Comparison of ENCODE assay signal across 10 mouse cellular contexts in the genomic region with DNA sequence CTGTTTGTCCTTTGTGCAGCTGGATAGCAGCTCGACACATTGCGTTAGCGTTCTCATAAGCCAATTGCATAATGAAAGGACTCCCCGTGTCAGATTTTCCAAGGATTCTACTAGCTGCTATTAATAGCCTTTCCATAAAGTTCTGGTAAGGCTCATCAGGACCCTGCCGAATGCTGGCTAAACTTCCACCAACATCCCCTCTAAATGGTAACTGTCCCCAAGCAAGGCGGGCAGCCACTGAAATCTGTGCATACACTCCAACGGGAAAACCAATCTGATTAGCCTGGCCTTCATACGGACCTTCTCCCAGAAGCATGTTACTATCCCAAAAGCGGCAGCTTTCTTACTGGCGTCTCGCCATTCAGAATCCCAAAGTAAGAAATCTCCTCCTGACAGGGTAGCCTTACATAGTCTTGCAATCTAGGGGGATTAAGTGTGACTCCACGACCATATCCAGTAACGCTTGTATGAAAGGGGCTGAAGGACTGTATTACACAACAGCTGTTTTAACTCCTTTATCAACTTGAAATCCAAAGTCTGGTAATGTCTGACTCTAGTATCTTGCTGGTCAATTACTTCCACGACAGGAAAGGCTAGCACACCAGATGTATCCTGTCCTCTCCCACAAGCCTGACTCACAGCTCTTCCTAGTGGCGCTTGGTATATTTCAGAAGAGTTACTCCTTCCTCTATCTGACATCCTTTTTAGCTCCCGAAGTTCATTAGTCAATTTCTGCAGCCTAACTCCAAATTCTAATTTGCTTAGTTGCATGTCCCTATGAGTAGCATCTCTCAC.
DNase-seq lines count a peak whose midpoint lies in the region.
"Had no signal": no experiment of that assay in that cellular context is flagged by ENCODE, and none has a peak within 500 bp of the region (broad histone marks: within the 10 kb centered on the region; RNA-seq: fewer than 3 reads in every experiment).

No protein-coding gene starts in this region.

- intact Hi-C loops in heart, postnatal 10 days (cut with DNase I): no loop called here

- DNase-seq in kidney, adult 11 months: peak; percentile 12
- no peak for DNase-seq in kidney, postnatal 25 days
- peak; percentile 95 for DNase-seq in 416B (ENCODE audit: low read depth)
- DNase-seq in heart, postnatal 10 days: peak; percentile 42 to 45
- DNase-seq in lung, postnatal 10 days: peak; percentile 47
- DNase-seq in cerebellum, adult 9-11 months: no peak
- DNase-seq in embryo, embryonic 9.5 days (ENCODE audit: extremely low spot score): no peak
- DNase-seq: cerebellum, adult 11 months; midbrain, embryonic 14.5 days; thymus, adult 18-20 months had no signal

Comparison
In these comparisons a context has a peak if more than half of its experiments do, and no peak if none do; other contexts are left out.
1. DNase-seq: peak in kidney, adult 11 months (single experiment), 416B (single experiment), heart, postnatal 10 days (2 of 2) and lung, postnatal 10 days (single experiment); none in kidney, postnatal 25 days (0 of 2), cerebellum, adult 9-11 months (single experiment) and embryo, embryonic 9.5 days (single experiment).